Mouse (Mus musculus): Measurements from ENCODE around the gene 9530053A07Rik. TPM values are rescaled to one million over a fixed set of nuclear protein-coding genes. Genes with fewer than 3 reads are reported as not detected.
"Not testable (repeated sequence)": the region's sequence is repeated elsewhere in the genome, so short reads cannot be mapped to it uniquely, and the experiment has no call there.

Gene 9530053A07Rik
- total and polyA plus RNA-seq, 2 experiments from 2014 or later, result 0.01 TPM; not detected in 1

DNA sequence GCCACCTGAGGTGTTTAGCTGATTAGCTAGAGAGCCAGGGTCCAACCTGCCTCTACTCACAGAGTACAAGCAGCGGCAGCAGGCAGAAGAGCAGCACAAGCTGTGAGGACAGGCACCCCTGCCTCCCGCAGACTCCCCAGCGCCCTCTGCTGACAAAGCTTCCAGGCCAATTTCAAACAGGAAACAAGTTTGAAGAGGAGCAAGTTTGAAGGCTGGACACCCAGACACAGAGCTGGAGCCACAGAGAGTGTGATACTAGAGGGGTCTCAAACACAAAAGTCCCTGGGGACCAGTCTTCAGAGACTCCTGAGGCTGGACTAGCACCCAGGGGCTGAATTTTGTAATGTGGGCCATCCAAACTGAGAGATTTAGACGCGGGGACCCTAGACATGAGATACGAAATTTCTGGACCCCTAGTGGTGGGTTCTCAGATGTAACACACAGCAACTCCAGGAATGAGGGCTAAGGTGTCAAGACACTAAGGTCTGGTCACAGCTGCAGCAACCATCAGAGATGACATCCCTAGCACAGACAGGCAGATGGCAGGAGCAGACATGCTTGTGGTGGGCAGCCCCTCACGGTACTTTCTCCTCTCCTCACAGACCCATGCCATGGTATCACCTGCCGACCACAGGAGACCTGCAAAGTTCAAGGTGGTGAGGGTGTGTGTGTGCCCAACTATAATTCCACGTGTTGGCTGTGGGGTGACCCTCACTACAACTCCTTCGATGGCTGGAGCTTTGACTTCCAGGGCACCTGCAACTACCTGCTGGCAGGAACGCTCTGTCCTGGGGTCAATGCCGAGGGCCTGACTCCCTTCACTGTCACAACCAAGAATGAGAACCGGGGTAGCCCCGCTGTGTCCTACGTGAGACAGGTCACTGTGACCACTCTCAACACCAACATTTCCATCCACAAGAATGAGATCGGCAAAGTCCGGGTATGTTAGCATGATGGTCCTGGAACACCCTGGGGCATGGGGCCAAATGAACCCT lies 28.4 kb upstream of the 9530053A07Rik start:
- Histone ChIP-seq H3K9me3 (replicated peaks; ENCODE audit: control insufficient read depth, low read length) (peaks cover 7% of the 10 kb centered on the region; the same call in 1 of the 2 replicates), H3K27ac (ENCODE audit: low read depth) (no peak overlapping the region), H3K36me3 (replicated peaks; ENCODE audit: control insufficient read depth, insufficient read depth, low read length) (no peaks in the 10 kb centered on the region), H3K27me3 (ENCODE audit: control insufficient read depth, insufficient read depth, low read length) (no peaks in the 10 kb centered on the region), H3K4me2 (ENCODE audit: low read depth, low read length) (no peak overlapping the region), H3K4me3 (ENCODE audit: low read depth, low read length) (no peak overlapping the region), H3K4me1 (ENCODE audit: control insufficient read depth, insufficient read depth) (no peaks in the 10 kb centered on the region), H3K9ac (replicated peaks; ENCODE audit: low read depth, low read length) (no peak overlapping the region)
- DNase-seq (ENCODE audit: low spot score) (no peak), ATAC-seq (ENCODE audit: insufficient read depth, low read depth) (no peak)
- WGBS, result 59% methylated on average over 17 of the region's 17 CpGs
- 0 out of 2 replicates have a peak, but pooled peaks have one; percentile 25 for TF ChIP-seq CTCF (IDR thresholded peaks at IDR 0.05; ENCODE audit: low read depth)
- TF ChIP-seq EP300 (IDR thresholded peaks at IDR 0.05; ENCODE audit: low read depth), result no peak

DNA sequence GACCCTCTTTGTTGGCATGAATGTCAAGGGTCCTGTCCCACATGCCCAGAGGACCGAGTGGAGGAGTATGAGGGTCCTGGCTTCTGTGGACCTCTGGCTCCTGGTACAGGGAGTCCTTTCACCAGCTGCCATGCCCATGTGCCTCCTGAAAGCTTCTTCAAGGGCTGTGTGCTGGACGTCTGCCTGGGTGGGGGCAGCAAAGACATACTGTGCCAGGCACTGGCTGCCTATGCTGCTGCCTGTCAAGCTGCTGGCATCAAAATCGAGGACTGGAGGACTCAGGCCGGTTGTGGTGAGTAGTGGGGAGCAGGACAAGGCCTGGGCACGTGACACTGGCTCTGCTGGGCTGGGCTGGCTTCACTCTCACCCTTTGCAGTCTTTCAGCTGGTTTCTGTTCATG lies 26.3 kb upstream of the 9530053A07Rik start:
- not testable (repeated sequence) for DNase-seq (ENCODE audit: low spot score)

DNA sequence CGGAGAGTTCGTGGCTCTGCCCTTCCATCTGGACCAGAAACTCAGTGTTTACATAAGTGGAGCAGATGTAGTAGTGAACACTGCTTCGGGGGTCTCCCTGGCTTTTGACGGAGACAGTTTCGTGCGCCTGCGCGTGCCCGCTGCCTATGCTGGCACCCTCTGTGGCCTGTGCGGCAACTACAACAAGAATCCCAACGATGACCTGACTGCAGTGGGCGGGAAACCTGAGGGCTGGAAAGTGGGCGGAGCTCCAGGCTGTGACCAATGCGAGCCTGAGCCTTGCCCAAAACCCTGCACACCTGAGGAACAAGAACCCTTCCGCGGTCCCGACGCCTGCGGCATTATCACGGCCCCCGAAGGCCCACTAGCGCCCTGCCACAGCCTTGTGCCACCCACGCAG lies 24.6 kb upstream of the 9530053A07Rik start:
- Histone ChIP-seq H3K36me3 (replicated peaks; ENCODE audit: control insufficient read depth, insufficient read depth, low read length) (no peaks in the 10 kb centered on the region), H3K9me3 (replicated peaks; ENCODE audit: control insufficient read depth, low read length) (no peaks in the 10 kb centered on the region), H3K9ac (replicated peaks; ENCODE audit: low read depth, low read length) (no peak overlapping the region), H3K4me3 (ENCODE audit: low read depth, low read length) (no peak overlapping the region), H3K4me2 (ENCODE audit: low read depth, low read length) (peak overlapping the region; percentile 40), H3K27ac (ENCODE audit: low read depth) (no peak overlapping the region), H3K4me1 (ENCODE audit: control insufficient read depth, insufficient read depth) (no peaks in the 10 kb centered on the region), H3K27me3 (ENCODE audit: control insufficient read depth, insufficient read depth, low read length) (no peaks in the 10 kb centered on the region)
- no peak for DNase-seq (ENCODE audit: low spot score)
- WGBS, result 8% methylated on average over 23 of the region's 23 CpGs
- peak; percentile 17; the same call in 1 of the 2 replicates for ATAC-seq (ENCODE audit: insufficient read depth, low read depth)
- TF ChIP-seq EP300 (IDR thresholded peaks at IDR 0.05; ENCODE audit: low read depth) (no peak), CTCF (IDR thresholded peaks at IDR 0.05; ENCODE audit: low read depth) (no peak)

More for the DNA sequence above, 26.3 kb upstream of the 9530053A07Rik start:
- H3K4me2 ChIP-seq (ENCODE audit: low read depth, low read length); H3K27me3 ChIP-seq (ENCODE audit: control insufficient read depth, insufficient read depth, low read length); H3K9me3 ChIP-seq (replicated peaks; ENCODE audit: control insufficient read depth, low read length); H3K4me1 ChIP-seq (ENCODE audit: control insufficient read depth, insufficient read depth); H3K4me3 ChIP-seq (ENCODE audit: low read depth, low read length); H3K9ac ChIP-seq (replicated peaks; ENCODE audit: low read depth, low read length); H3K36me3 ChIP-seq (replicated peaks; ENCODE audit: control insufficient read depth, insufficient read depth, low read length); H3K27ac ChIP-seq (ENCODE audit: low read depth); ATAC-seq (ENCODE audit: insufficient read depth, low read depth): not testable (repeated sequence)
- 40% methylated on average over 3 of the region's 5 CpGs for WGBS

DNA sequence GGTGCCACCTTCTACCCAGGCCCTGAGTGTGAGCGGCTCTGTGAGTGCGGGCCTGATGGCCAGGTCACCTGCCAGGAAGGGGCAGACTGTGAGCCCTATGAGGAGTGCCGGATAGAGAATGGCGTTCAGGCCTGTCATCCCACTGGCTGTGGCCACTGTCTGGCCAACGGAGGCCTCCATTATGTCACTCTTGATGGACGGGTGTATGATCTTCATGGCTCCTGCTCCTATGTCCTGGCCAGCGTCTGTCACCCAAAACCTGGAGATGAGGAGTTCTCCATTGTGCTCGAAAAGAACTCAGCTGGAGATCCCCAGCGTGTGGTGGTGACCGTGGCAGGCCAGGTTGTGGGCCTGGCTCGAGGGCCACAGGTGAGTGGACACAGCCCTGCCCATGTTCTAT lies 23.0 kb upstream of the 9530053A07Rik start:
- Histone ChIP-seq H3K9ac (replicated peaks; ENCODE audit: low read depth, low read length) (no peak overlapping the region), H3K27me3 (ENCODE audit: control insufficient read depth, insufficient read depth, low read length) (no peaks in the 10 kb centered on the region), H3K4me3 (ENCODE audit: low read depth, low read length) (no peak overlapping the region), H3K4me1 (ENCODE audit: control insufficient read depth, insufficient read depth) (no peaks in the 10 kb centered on the region), H3K36me3 (replicated peaks; ENCODE audit: control insufficient read depth, insufficient read depth, low read length) (no peaks in the 10 kb centered on the region), H3K27ac (ENCODE audit: low read depth) (no peak overlapping the region), H3K4me2 (ENCODE audit: low read depth, low read length) (no peak overlapping the region), H3K9me3 (replicated peaks; ENCODE audit: control insufficient read depth, low read length) (no peaks in the 10 kb centered on the region)
- no peak for TF ChIP-seq EP300 (IDR thresholded peaks at IDR 0.05; ENCODE audit: low read depth)
- DNase-seq (ENCODE audit: low spot score), result no peak
- WGBS, result 79% methylated on average over 11 of the region's 11 CpGs
- ATAC-seq (ENCODE audit: insufficient read depth, low read depth), result no peak

DNA sequence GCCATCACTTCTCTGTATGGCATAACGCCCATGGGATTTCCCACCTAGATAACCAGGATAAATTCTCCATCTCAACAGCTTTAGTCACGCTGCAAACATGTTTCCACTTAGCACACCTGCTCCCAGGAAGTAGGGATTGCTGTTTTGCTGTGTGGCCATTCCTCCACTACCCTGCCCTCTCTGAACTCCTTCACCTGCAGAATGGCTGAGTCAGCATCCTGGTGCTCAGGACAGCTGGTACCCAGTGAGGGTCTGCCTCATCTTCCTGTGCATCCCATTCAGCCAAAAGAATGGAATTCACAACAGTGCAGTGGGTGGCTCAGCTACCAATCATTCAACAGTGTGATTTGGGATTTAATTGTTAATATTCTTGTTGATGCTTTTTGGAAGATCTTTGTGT lies 14.6 kb upstream of the 9530053A07Rik start:
- ATAC-seq (ENCODE audit: insufficient read depth, low read depth), result no peak

More for the DNA sequence above, 14.6 kb upstream of the 9530053A07Rik start:
- no peaks in the 10 kb centered on the region for H3K36me3 ChIP-seq (replicated peaks; ENCODE audit: control insufficient read depth, insufficient read depth, low read length)
- DNase-seq (ENCODE audit: low spot score), result no peak
- no peaks in the 10 kb centered on the region for H3K27me3 ChIP-seq (ENCODE audit: control insufficient read depth, insufficient read depth, low read length)
- no peak overlapping the region for H3K9ac ChIP-seq (replicated peaks; ENCODE audit: low read depth, low read length)
- TF ChIP-seq EP300 (IDR thresholded peaks at IDR 0.05; ENCODE audit: low read depth) (no peak), CTCF (IDR thresholded peaks at IDR 0.05; ENCODE audit: low read depth) (no peak)
- H3K4me2 ChIP-seq (ENCODE audit: low read depth, low read length), result no peak overlapping the region
- no peak overlapping the region for H3K27ac ChIP-seq (ENCODE audit: low read depth)
- H3K4me1 ChIP-seq (ENCODE audit: control insufficient read depth, insufficient read depth), result no peaks in the 10 kb centered on the region
- H3K4me3 ChIP-seq (ENCODE audit: low read depth, low read length), result no peak overlapping the region
- H3K9me3 ChIP-seq (replicated peaks; ENCODE audit: control insufficient read depth, low read length), result no peaks in the 10 kb centered on the region
- WGBS, result 60% methylated on average over 2 of the region's 2 CpGs
